Mouse (Mus musculus): Measurements from ENCODE around the gene Hspbp1. TPM values are rescaled to one million over a fixed set of nuclear protein-coding genes. Genes with fewer than 3 reads are reported as not detected.
A peak's percentile ranks its signal among the peaks of the same experiment; 100 is the strongest.

Hspbp1 gene
- polyA plus RNA-seq, 1 experiment from 2014 or later, result 95.6 TPM

DNA sequence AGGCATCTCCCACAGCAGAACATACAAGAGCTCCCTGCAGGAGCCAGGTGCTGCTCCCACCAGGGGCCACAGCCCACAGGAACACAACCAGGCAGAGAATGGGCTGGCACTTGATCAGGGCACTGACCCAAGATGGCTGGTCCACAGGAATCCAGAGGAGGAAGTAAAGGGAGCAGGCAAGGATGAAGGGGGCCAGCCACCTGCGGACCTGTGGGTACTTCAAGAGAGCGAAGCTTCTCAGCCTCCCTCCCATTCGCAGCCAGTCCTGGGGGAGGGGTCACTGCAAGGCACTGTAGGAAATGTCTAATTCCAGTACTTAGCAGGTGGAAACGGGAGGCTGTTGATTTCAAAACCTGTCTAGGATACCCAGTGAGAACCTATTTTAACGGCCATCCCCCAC is 55.3 kb downstream of the Hspbp1 start:
- 18% methylated on average over 5 of the region's 5 CpGs for WGBS (ENCODE audit: insufficient replicate concordance)
- Histone ChIP-seq H3K4me3 (peak overlapping the region; percentile 63), H3K9ac (peak overlapping the region; percentile 85), H3K4me2 (peak overlapping the region; percentile 75), H3K27ac (peak overlapping the region; percentile 98), H3K4me1 (peaks cover 85% of the 10 kb centered on the region), H3K27me3 (replicated peaks) (no peaks in the 10 kb centered on the region), H3K9me3 (replicated peaks) (no peaks in the 10 kb centered on the region), H3K36me3 (peaks cover 73% of the 10 kb centered on the region)
- peak; percentile 45 for ATAC-seq

DNA sequence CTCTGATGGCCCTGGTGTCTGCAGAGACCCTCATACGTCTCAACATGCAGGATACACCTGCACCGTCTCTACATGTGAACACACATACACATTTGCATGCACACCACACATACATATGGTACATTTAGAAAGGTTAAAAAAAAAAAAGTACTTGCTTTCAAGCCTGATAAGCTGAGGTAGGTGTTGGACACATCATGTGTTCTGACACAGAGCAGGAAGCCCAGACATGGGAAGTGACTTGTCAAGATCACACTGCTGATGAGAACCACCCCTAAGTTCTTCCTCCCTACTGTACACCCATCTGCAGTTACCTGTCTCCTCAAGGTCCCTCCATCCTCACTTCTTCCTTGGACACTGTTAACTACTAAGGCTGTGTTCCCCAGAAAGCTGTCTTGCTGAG is 58.9 kb downstream of the Hspbp1 start:
- Histone ChIP-seq H3K4me2 (no peak overlapping the region), H3K9me3 (replicated peaks) (no peaks in the 10 kb centered on the region), H3K4me3 (no peak overlapping the region), H3K36me3 (peaks cover 38% of the 10 kb centered on the region), H3K27ac (peak overlapping the region; percentile 98; the same call in 1 of the 2 replicates), H3K4me1 (peaks cover 72% of the 10 kb centered on the region), H3K9ac (no peak overlapping the region), H3K27me3 (replicated peaks) (no peaks in the 10 kb centered on the region)
- ATAC-seq, result no peak
- WGBS (ENCODE audit: insufficient replicate concordance), result 82% methylated on average over 2 of the region's 2 CpGs

DNA sequence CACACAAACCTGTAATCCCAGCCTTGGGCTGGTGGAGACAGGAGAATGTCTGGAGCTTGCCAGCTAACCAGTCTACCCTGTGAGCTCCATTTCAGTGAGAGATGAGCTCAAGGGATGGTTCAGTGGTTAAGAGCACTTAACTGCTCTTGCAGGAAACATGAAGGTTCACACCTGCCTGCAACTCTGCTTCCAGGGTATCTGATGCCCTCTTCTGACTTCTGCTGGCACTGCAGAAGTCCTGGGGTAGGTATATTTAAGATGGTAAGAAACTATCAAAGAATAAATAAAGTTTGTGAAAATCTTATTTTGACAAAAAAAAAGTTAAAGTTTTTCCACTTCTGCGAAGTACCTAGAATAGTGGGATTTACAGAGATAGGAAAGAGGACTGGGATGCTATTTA is 60.5 kb downstream of the Hspbp1 start:
- Histone ChIP-seq H3K9ac (no peak overlapping the region), H3K4me3 (no peak overlapping the region), H3K27ac (peak overlapping the region; percentile 48; the same call in 1 of the 2 replicates), H3K36me3 (peaks cover 34% of the 10 kb centered on the region), H3K4me1 (peaks cover 63% of the 10 kb centered on the region), H3K9me3 (replicated peaks) (no peaks in the 10 kb centered on the region), H3K27me3 (replicated peaks) (no peaks in the 10 kb centered on the region), H3K4me2 (no peak overlapping the region)
- ATAC-seq, result no peak
- WGBS (ENCODE audit: insufficient replicate concordance), result 41% methylated on average over 1 of the region's 1 CpGs

DNA sequence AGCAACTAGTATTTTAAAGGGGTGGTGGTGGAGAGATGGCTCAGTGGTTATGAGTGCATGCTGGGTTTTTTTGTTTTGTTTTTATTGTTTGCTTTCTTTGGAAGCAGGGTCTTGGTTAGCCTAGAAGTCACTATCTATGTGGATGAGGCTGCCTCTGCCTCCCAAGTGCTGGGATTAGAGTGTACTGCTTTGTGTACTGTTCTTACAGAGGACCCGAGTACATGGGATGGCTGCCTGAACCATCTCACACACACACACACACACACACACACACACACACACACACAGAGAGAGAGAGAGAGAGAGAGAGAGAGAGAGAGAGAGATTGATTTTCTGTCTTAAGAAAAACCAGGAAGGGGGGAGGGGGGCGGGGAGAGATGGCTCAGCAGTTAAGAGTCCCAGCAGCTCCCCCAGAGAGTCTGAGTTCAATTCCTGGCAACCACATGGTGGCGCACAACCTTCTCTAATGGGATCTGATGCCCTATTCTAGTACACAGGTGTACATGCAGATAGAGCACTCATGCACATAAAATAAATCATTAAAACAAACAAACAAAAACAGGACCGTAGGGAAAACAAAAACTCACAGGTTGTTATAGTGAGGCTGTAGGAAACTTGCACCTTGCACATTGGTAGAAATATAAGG is 61.2 kb downstream of the Hspbp1 start:
- no peak overlapping the region for H3K9ac ChIP-seq
- H3K27me3 ChIP-seq (replicated peaks), result no peaks in the 10 kb centered on the region
- no peak overlapping the region for H3K27ac ChIP-seq
- H3K4me1 ChIP-seq, result peaks cover 56% of the 10 kb centered on the region
- H3K36me3 ChIP-seq, result peaks cover 27% of the 10 kb centered on the region
- peak; percentile 72; the same call in 1 of the 2 replicates for ATAC-seq
- WGBS (ENCODE audit: insufficient replicate concordance), result 22% methylated on average over 4 of the region's 4 CpGs
- H3K4me2 ChIP-seq, result no peak overlapping the region
- H3K9me3 ChIP-seq (replicated peaks), result no peaks in the 10 kb centered on the region
- H3K4me3 ChIP-seq, result no peak overlapping the region

DNA sequence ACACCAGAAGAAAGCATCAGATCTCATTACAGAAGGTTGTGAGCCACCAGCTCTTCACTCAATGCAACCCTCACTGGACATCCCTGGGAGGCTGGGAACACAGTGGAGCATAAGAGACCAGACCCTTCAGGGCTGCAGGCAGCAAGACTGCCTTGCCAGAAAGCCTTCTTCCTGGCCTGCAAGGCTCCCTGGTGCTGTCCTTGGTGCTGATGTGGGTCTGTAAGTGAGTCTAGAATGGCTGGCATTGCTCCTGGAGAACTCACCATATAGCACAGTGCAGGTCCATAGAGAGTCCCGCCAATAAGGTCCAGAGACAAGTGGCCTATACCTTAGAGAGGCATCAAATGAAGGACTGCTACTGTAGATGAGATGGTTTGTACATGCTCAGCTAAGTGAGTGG is 64.9 kb downstream of the Hspbp1 start:
- no peaks in the 10 kb centered on the region for H3K9me3 ChIP-seq (replicated peaks)
- no peak overlapping the region for H3K27ac ChIP-seq
- H3K27me3 ChIP-seq (replicated peaks), result no peaks in the 10 kb centered on the region
- ATAC-seq, result peak; percentile 13; the same call in 1 of the 2 replicates
- H3K4me2 ChIP-seq, result no peak overlapping the region
- no peaks in the 10 kb centered on the region for H3K36me3 ChIP-seq
- WGBS (ENCODE audit: insufficient replicate concordance), result 29% methylated on average over 1 of the region's 1 CpGs
- no peak overlapping the region for H3K4me3 ChIP-seq
- H3K9ac ChIP-seq, result no peak overlapping the region
- H3K4me1 ChIP-seq, result peaks cover 23% of the 10 kb centered on the region

DNA sequence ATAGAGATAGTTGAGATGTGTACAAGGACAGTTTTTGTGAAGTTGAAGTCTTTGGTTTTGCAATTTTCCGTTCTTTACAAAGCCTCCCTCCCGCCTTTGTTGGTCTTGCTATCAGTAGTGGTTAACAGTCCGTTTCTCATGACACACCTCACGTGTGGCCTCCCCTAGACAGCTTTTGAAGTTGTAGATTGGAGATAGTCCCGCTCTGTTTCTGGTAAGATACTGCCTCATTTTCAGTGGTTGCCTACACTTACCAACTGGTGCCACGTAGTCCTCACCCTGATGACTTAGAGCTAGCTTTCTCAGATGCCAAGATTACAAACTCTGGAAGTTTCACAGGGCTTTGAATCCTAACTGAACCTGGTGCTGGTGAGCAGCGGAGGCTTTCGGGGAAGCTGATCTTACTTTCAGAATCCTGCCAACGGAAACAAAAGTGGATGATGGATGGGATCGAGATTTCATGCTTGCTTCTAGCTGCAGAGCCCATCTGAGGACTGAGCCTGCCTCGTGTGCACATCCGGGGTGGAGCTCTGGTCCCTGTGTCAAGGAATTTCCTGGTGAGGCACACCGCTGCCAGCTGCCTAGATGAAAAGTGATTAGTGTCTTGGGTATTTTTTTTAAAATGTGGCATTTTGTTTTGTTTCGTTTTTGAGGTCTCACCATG is 71.0 kb downstream of the Hspbp1 start:
- Histone ChIP-seq H3K9me3 (replicated peaks) (no peaks in the 10 kb centered on the region), H3K27ac (peak overlapping the region; percentile 79), H3K4me1 (peaks cover 28% of the 10 kb centered on the region), H3K4me3 (peak overlapping the region; percentile 14), H3K27me3 (replicated peaks) (no peaks in the 10 kb centered on the region; the same call in 1 of the 2 replicates), H3K9ac (peak overlapping the region; percentile 33; the same call in 1 of the 2 replicates), H3K4me2 (peak overlapping the region; percentile 59), H3K36me3 (no peaks in the 10 kb centered on the region)
- ATAC-seq, result peak; percentile 93
- 32% methylated on average over 14 of the region's 14 CpGs for WGBS (ENCODE audit: insufficient replicate concordance)

DNA sequence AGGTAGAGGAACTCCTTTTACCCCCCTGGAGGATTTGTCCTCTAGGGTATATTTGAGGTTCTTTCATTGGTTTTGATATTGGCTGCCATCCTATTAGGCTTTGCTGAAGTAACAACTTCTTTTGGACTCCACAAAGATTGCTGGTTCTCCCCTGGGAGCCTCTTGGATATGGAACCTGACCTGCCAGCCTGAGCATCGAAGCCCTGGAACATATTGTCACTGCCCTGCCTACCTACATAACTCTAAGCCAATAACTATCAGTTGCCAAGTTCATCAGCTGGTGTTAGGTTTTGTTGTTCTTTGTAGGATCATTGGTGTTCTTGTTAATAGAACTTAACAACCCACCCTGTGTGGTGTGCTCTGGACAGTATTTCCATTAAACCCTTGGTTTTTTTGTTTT is 71.9 kb downstream of the Hspbp1 start:
- Histone ChIP-seq H3K9ac (no peak overlapping the region), H3K9me3 (replicated peaks) (no peaks in the 10 kb centered on the region), H3K36me3 (no peaks in the 10 kb centered on the region), H3K4me1 (peaks cover 30% of the 10 kb centered on the region), H3K27ac (no peak overlapping the region), H3K4me3 (no peak overlapping the region), H3K27me3 (replicated peaks) (no peaks in the 10 kb centered on the region; the same call in 1 of the 2 replicates), H3K4me2 (no peak overlapping the region)
- no peak for ATAC-seq
- 64% methylated on average over 1 of the region's 1 CpGs for WGBS (ENCODE audit: insufficient replicate concordance)

DNA sequence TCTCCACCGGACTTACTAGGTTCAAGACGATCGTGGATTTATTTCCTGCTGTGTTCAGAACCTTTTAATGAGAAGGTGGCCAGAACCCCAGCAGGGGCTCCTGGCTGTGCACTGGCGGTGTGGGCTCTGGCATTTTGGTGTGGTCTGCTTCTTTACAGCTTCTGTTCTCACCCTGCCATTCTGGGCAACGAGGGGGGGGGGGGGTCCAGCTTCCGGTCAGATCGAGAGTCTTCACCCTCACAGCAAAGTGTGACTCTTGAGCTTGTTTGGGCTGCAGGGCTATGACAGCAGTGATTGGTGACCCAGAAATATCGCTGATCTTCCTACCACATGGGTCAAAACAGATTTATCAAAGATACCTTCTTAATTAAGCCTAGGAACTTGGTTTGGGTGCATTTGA is 72.5 kb downstream of the Hspbp1 start:
- no peaks in the 10 kb centered on the region for H3K9me3 ChIP-seq (replicated peaks)
- H3K36me3 ChIP-seq, result no peaks in the 10 kb centered on the region
- ATAC-seq, result no peak
- H3K4me2 ChIP-seq, result no peak overlapping the region
- peaks cover 33% of the 10 kb centered on the region for H3K4me1 ChIP-seq
- H3K27me3 ChIP-seq (replicated peaks), result no peaks in the 10 kb centered on the region; the same call in 1 of the 2 replicates
- H3K4me3 ChIP-seq, result no peak overlapping the region
- WGBS (ENCODE audit: insufficient replicate concordance), result 61% methylated on average over 8 of the region's 8 CpGs
- H3K9ac ChIP-seq, result no peak overlapping the region
- H3K27ac ChIP-seq, result no peak overlapping the region

DNA sequence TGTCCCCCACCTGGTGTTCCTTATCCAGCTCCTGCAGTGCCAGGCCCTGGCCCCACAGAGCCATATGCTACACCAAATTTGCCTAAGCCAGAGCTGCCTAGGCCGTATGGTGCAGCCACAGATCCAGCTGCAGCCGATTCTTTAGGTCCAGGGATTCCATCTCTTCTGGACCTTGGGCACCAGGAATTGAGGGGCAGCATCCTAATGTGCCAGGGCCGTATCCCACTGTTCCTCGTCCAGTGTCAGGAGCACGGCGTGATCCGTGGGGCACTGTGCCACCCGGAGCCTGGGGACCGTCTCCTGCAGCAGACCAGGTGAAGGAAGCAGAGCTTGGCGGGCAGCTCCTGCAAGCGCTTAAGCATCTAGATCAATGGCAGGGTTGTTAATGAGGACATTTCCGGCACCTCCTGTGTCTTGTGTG is 72.9 kb downstream of the Hspbp1 start:
- H3K27ac ChIP-seq, result no peak overlapping the region
- peaks cover 33% of the 10 kb centered on the region for H3K4me1 ChIP-seq
- no peak overlapping the region for H3K4me3 ChIP-seq
- no peaks in the 10 kb centered on the region for H3K36me3 ChIP-seq
- H3K27me3 ChIP-seq (replicated peaks), result no peaks in the 10 kb centered on the region; the same call in 1 of the 2 replicates
- ATAC-seq, result no peak
- no peaks in the 10 kb centered on the region for H3K9me3 ChIP-seq (replicated peaks)
- H3K9ac ChIP-seq, result no peak overlapping the region
- 70% methylated on average over 12 of the region's 12 CpGs for WGBS (ENCODE audit: insufficient replicate concordance)
- no peak overlapping the region for H3K4me2 ChIP-seq

DNA sequence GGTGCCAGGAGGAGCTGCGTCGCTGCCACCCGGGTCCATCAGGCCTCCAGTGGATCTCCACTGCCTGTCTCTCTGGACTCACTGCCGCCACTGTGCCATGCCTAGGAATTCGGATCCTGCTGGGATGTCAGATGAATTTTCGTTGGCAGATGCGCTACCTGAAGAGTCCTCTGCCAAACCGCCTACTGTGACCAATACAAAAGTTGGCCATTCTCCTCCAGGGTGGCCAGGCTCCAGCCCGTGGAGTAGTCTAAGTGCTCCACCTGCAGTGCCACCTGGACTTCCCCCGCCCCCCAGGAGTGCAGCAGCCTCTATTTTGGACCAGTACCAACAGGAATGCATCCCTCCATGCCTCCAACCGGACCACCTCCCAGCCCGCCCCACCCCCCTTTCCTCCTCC is 73.4 kb downstream of the Hspbp1 start:
- Histone ChIP-seq H3K9ac (no peak overlapping the region), H3K27ac (no peak overlapping the region), H3K4me3 (no peak overlapping the region), H3K27me3 (replicated peaks) (no peaks in the 10 kb centered on the region; the same call in 1 of the 2 replicates), H3K4me2 (no peak overlapping the region), H3K36me3 (no peaks in the 10 kb centered on the region), H3K9me3 (replicated peaks) (no peaks in the 10 kb centered on the region), H3K4me1 (peaks cover 33% of the 10 kb centered on the region)
- no peak for ATAC-seq
- WGBS (ENCODE audit: insufficient replicate concordance), result 77% methylated on average over 12 of the region's 12 CpGs
